Mouse (Mus musculus) limb, embryonic 12.5 days (tissue): Measurements from ENCODE around the gene Sec24d. TPM values are rescaled to one million over a fixed set of nuclear protein-coding genes. Genes with fewer than 3 reads are reported as not detected.

ENCODE experiments used
- ATAC-seq: fragments of 200-750 bp; cut with Nextera tagmentation; 2 replicates; pipeline ENCODE4 v1.8.0; 2017; ENCODE audit warnings: low read depth, moderate TSS enrichment; ENCODE audit not compliant: insufficient number of reproducible peaks, insufficient read depth, low FRiP score, low TSS enrichment
- H3K27ac ChIP-seq: fragments of 300-500 bp; sonication (generic); 2 replicates; pipeline ENCODE4 v1.5.1; 2016; ENCODE audit warnings: mild to moderate bottlenecking, moderate library complexity
- H3K27me3 ChIP-seq: fragments of 300-500 bp; sonication (generic); 2 replicates; pipeline ENCODE4 v1.6.1; 2016; ENCODE audit warnings: mild to moderate bottlenecking, moderate library complexity
- H3K36me3 ChIP-seq: fragments of 300-500 bp; sonication (generic); 2 replicates; pipeline ENCODE4 v1.6.1; 2016; ENCODE audit warnings: mild to moderate bottlenecking, moderate library complexity
- H3K4me1 ChIP-seq: fragments of 300-500 bp; sonication (generic); replicated peaks from 2 replicates; pipeline ENCODE4 v1.6.1; 2016
- H3K4me2 ChIP-seq: fragments of 300-500 bp; sonication (generic); 2 replicates; pipeline ENCODE4 v1.6.1; 2016; ENCODE audit warnings: mild to moderate bottlenecking, moderate library complexity
- H3K4me3 ChIP-seq: fragments of 300-500 bp; sonication (generic); replicated peaks from 2 replicates; pipeline ENCODE4 v1.5.1; 2016; ENCODE audit warnings: mild to moderate bottlenecking
- H3K9ac ChIP-seq: fragments of 300-500 bp; sonication (generic); replicated peaks from 2 replicates; pipeline ENCODE4 v1.6.1; 2016; ENCODE audit warnings: mild to moderate bottlenecking, moderate library complexity
- H3K9me3 ChIP-seq: fragments of 300-500 bp; sonication (generic); 2 replicates; pipeline ENCODE4 v1.6.1; 2016; ENCODE audit warnings: mild to moderate bottlenecking, moderate library complexity
- WGBS: fragments of 180-500 bp; shearing (Covaris S2); methylation state at CpG from one replicate; pipeline ENCODE4 v1.1.7; 2016; 5-methylcytosine and 5-hydroxymethylcytosine counted together
- polyA plus RNA-seq: library from polyadenylated mRNA; unstranded; fragments of >200 nt; fragmentation: Nextera tagmentation; extraction: Ambion mirVana; gene quantifications from 2 replicates; pipeline ENCODE4 v1.2.1, GENCODE M21; 2016

The Sec24d gene
- polyA plus RNA-seq, 1 experiment from 2014 or later = 41.8 TPM

- Histone ChIP-seq H3K36me3 (no peaks in the 10 kb centered on the region), H3K9me3 (no peaks in the 10 kb centered on the region), H3K9ac (no peak overlapping the region), H3K4me3 (no peak overlapping the region), H3K4me1 (no peaks in the 10 kb centered on the region), H3K27me3 (no peaks in the 10 kb centered on the region), H3K4me2 (no peak overlapping the region), H3K27ac (no peak overlapping the region)
- ATAC-seq = no peak
- 80% methylated on average over 11 of the region's 11 CpGs for WGBS
Observed at GRCm38 (mm10) chr3:123256181-123257101, 10.8 kb upstream of the Sec24d start.

DNA sequence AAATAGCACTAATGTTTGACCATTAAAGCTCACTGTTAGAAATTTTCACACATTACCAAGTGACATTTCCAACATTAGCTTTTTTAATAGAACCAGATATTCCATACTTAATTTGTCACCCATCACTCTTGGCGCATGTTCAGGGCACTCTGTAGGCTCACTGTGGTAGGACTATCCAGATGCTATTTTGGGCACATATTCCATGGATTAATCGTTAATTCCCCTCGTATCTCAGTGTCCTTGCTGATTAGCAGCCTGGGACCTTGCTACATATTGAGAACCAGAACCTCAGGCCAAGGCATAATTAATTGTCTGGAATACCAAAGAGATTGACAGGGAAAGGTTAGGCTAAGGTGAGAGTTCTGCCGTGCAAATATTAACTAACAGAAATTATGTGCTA, 8.5 kb upstream of the Sec24d start:
- 77% methylated on average over 4 of the region's 4 CpGs for WGBS
- no peak for ATAC-seq

GRCm38 (mm10) chr3:123264706-123265105, 2.5 kb upstream of the Sec24d start:
- no peak overlapping the region for H3K27ac ChIP-seq
- H3K4me3 ChIP-seq = peak overlapping the region; percentile 29
- WGBS = 50% methylated on average over 6 of the region's 6 CpGs
- peaks cover 11% of the 10 kb centered on the region; the same call in 1 of the 2 replicates for H3K27me3 ChIP-seq
- no peaks in the 10 kb centered on the region for H3K9me3 ChIP-seq
- no peak for ATAC-seq
- H3K4me2 ChIP-seq = peak overlapping the region; percentile 32; the same call in 1 of the 2 replicates
- H3K9ac ChIP-seq = no peak overlapping the region
- no peaks in the 10 kb centered on the region; the same call in 1 of the 2 replicates for H3K4me1 ChIP-seq
- peaks cover 2% of the 10 kb centered on the region for H3K36me3 ChIP-seq

More for the DNA sequence above, 8.5 kb upstream of the Sec24d start:
- H3K4me1 ChIP-seq = no peaks in the 10 kb centered on the region
- no peaks in the 10 kb centered on the region for H3K36me3 ChIP-seq
- H3K4me3 ChIP-seq = no peak overlapping the region
- H3K27me3 ChIP-seq = no peaks in the 10 kb centered on the region
- no peak overlapping the region for H3K27ac ChIP-seq
- no peaks in the 10 kb centered on the region for H3K9me3 ChIP-seq
- H3K4me2 ChIP-seq = no peak overlapping the region
- no peak overlapping the region for H3K9ac ChIP-seq

- peak; percentile 44 for ATAC-seq
Observed at GRCm38 (mm10) chr3:123267741-123268201, 516 bp downstream of the Sec24d start.

GRCm38 (mm10) chr3:123282866-123283615, 15.8 kb downstream of the Sec24d start:
- Histone ChIP-seq H3K27me3 (no peaks in the 10 kb centered on the region), H3K27ac (no peak overlapping the region), H3K36me3 (peaks cover 51% of the 10 kb centered on the region), H3K9me3 (no peaks in the 10 kb centered on the region), H3K4me2 (no peak overlapping the region), H3K4me3 (no peak overlapping the region), H3K4me1 (no peaks in the 10 kb centered on the region), H3K9ac (no peak overlapping the region)
- WGBS = 81% methylated on average over 12 of the region's 12 CpGs
- no peak for ATAC-seq

More at GRCm38 (mm10) chr3:123267741-123268201, 516 bp downstream of the Sec24d start:
- peak overlapping the region; percentile 65 for H3K4me2 ChIP-seq
- H3K27ac ChIP-seq = no peak overlapping the region; the same call in 1 of the 2 replicates
- H3K9ac ChIP-seq = peak overlapping the region; percentile 77
- H3K27me3 ChIP-seq = peaks cover 11% of the 10 kb centered on the region; the same call in 1 of the 2 replicates
- peak overlapping the region; percentile 78 for H3K4me3 ChIP-seq
- no peaks in the 10 kb centered on the region for H3K9me3 ChIP-seq
- H3K36me3 ChIP-seq = peaks cover 27% of the 10 kb centered on the region
- H3K4me1 ChIP-seq = no peaks in the 10 kb centered on the region; the same call in 1 of the 2 replicates
- under 1% methylated on average over 25 of the region's 25 CpGs for WGBS

DNA sequence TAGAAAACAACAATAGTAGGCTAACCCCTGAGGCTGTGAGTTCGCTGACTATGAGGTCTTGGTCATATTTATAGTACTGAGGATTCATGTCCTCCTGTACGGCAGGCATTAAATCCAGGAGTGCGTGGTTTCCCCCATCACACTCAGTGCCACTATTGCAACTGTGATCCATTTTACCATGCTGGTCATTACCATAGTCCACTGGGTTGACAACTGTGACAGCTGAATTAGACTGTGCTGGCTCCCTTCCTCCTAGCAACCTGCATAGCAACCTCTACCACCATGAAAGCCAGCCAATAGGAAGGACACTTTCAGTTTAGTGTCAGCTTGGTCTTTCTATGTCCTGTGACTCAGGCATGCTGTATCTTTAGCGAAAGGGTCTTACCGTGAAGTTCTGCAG, 17.0 kb downstream of the Sec24d start:
- ATAC-seq = no peak
- Histone ChIP-seq H3K27ac (no peak overlapping the region), H3K4me3 (no peak overlapping the region), H3K9me3 (no peaks in the 10 kb centered on the region), H3K4me1 (peaks cover 2% of the 10 kb centered on the region; the same call in 1 of the 2 replicates), H3K4me2 (no peak overlapping the region), H3K27me3 (no peaks in the 10 kb centered on the region), H3K36me3 (peaks cover 42% of the 10 kb centered on the region), H3K9ac (no peak overlapping the region)
- 92% methylated on average over 5 of the region's 5 CpGs for WGBS

- Histone ChIP-seq H3K9me3 (no peaks in the 10 kb centered on the region), H3K9ac (no peak overlapping the region), H3K4me1 (peaks cover 5% of the 10 kb centered on the region; the same call in 1 of the 2 replicates), H3K4me3 (no peak overlapping the region), H3K27me3 (no peaks in the 10 kb centered on the region), H3K4me2 (no peak overlapping the region), H3K36me3 (peaks cover 32% of the 10 kb centered on the region), H3K27ac (no peak overlapping the region)
- no peak for ATAC-seq
Observed at GRCm38 (mm10) chr3:123285649-123286048, 18.4 kb downstream of the Sec24d start.

DNA sequence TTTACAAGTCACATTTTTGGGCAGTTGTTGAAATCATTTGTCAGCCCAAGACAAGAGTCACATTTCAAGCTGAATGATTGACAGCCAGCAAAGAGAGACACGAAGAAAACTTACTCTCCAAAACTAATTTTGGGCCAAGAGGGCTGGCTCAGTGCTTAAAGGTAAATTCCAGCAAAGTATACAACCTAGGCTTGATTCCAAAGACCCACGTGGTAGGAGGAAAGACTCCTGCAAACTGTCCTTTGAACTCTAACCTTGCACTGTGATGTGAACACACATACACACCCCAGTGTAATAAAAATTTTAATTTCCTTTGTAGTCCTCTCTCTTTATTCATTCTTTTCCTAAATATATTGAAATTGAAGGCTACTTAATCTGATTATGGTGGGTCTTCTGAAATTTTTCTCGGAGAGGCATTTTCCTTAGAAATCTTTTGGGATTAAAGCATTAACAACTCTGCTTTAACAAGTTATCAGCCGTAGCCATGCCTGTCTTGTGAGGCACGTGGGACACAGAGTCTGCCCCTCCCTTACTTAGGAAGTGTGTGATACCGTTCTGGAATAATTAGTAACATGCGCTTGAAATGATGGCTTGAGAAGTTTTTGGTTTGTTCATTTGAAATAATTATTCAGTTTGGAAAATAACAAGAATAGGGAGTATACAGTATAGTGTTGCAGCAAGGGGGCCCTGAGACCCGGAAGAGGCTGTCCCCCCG, 21.8 kb downstream of the Sec24d start:
- Histone ChIP-seq H3K9me3 (no peaks in the 10 kb centered on the region), H3K27ac (no peak overlapping the region), H3K4me2 (no peak overlapping the region), H3K9ac (no peak overlapping the region), H3K4me1 (peaks cover 5% of the 10 kb centered on the region; the same call in 1 of the 2 replicates), H3K4me3 (no peak overlapping the region), H3K36me3 (peaks cover 30% of the 10 kb centered on the region), H3K27me3 (no peaks in the 10 kb centered on the region)
- 35% methylated on average over 9 of the region's 9 CpGs for WGBS
- no peak for ATAC-seq

- no peaks in the 10 kb centered on the region for H3K9me3 ChIP-seq
- H3K36me3 ChIP-seq = peaks cover 37% of the 10 kb centered on the region
- no peaks in the 10 kb centered on the region for H3K27me3 ChIP-seq
Observed at GRCm38 (mm10) chr3:123291670-123292069, 24.4 kb downstream of the Sec24d start.

GRCm38 (mm10) chr3:123296654-123297053, 29.4 kb downstream of the Sec24d start:
- H3K4me2 ChIP-seq = no peak overlapping the region
- H3K27ac ChIP-seq = no peak overlapping the region
- no peaks in the 10 kb centered on the region for H3K9me3 ChIP-seq
- H3K4me1 ChIP-seq = peaks cover 5% of the 10 kb centered on the region
- peaks cover 58% of the 10 kb centered on the region for H3K36me3 ChIP-seq
- H3K27me3 ChIP-seq = no peaks in the 10 kb centered on the region
- no peak overlapping the region for H3K4me3 ChIP-seq
- 70% methylated on average over 11 of the region's 11 CpGs for WGBS
- ATAC-seq = no peak
- H3K9ac ChIP-seq = no peak overlapping the region

More at GRCm38 (mm10) chr3:123291670-123292069, 24.4 kb downstream of the Sec24d start:
- Histone ChIP-seq H3K4me1 (peaks cover 7% of the 10 kb centered on the region), H3K4me3 (no peak overlapping the region), H3K27ac (no peak overlapping the region), H3K4me2 (no peak overlapping the region), H3K9ac (no peak overlapping the region)
- ATAC-seq = no peak
